Mouse (Mus musculus): Measurements from ENCODE around the gene Neurl4.
A peak's percentile ranks its signal among the peaks of the same experiment; 100 is the strongest.
"Not testable (repeated sequence)": the region's sequence is repeated elsewhere in the genome, so short reads cannot be mapped to it uniquely, and the experiment has no call there.

Neurl4 gene

GRCm38 (mm10) chr11:69900471-69901405 lies at the start of gene Neurl4, which contains the start of gene 2810408A11Rik:
TSS of gene Neurl4 (plus strand) at chr11:69901072.
TSS of gene 2810408A11Rik (minus strand) at chr11:69900987.
- peak; percentile 79 to 89 for DNase-seq (ENCODE audit: low spot score in 2 of 2)

GRCm38 (mm10) chr11:69853994-69854393 lies 46.9 kb upstream of the Neurl4 start:
- DNase-seq (ENCODE audit: low spot score in 2 of 2) = no peak

GRCm38 (mm10) chr11:69854680-69855079 lies 46.2 kb upstream of the Neurl4 start:
- no peak for DNase-seq (ENCODE audit: low spot score in 2 of 2)

- DNase-seq (ENCODE audit: low spot score in 2 of 2) = no peak
These were observed 45.5 kb upstream of the Neurl4 start for GRCm38 (mm10) chr11:69855347-69855746.

- DNase-seq (ENCODE audit: low spot score in 2 of 2) = no peak
These were observed 42.5 kb upstream of the Neurl4 start, which contains the start of gene Tnk1 for GRCm38 (mm10) chr11:69858113-69858998. TSS of gene Tnk1 (minus strand) at chr11:69858730.

GRCm38 (mm10) chr11:69863729-69864128 lies 37.1 kb upstream of the Neurl4 start:
- DNase-seq (ENCODE audit: low spot score in 2 of 2) = not testable (repeated sequence)

- no peak for DNase-seq (ENCODE audit: low spot score in 2 of 2)
These were observed 36.6 kb upstream of the Neurl4 start for GRCm38 (mm10) chr11:69864138-69864860.

GRCm38 (mm10) chr11:69865561-69865960 lies 35.3 kb upstream of the Neurl4 start:
- DNase-seq (ENCODE audit: low spot score in 2 of 2) = no peak

- DNase-seq (ENCODE audit: low spot score in 2 of 2) = no peak
These were observed 33.5 kb upstream of the Neurl4 start for GRCm38 (mm10) chr11:69867335-69867734.

GRCm38 (mm10) chr11:69870289-69871069 lies 30.4 kb upstream of the Neurl4 start:
- no peak for DNase-seq (ENCODE audit: low spot score in 2 of 2)

GRCm38 (mm10) chr11:69871822-69872221 lies 29.1 kb upstream of the Neurl4 start:
- DNase-seq (ENCODE audit: low spot score in 2 of 2) = no peak

GRCm38 (mm10) chr11:69872451-69872850 lies 28.4 kb upstream of the Neurl4 start:
- no peak for DNase-seq (ENCODE audit: low spot score in 2 of 2)

- DNase-seq (ENCODE audit: low spot score in 2 of 2) = peak in 1 of 2 experiments; percentile 31
These were observed 24.7 kb upstream of the Neurl4 start for GRCm38 (mm10) chr11:69876186-69876585.

GRCm38 (mm10) chr11:69876867-69877266 lies 24.0 kb upstream of the Neurl4 start:
- DNase-seq (ENCODE audit: low spot score in 2 of 2) = peak in 1 of 2 experiments; percentile 78

- no peak for DNase-seq (ENCODE audit: low spot score in 2 of 2)
These were observed 23.0 kb upstream of the Neurl4 start, which contains the start of gene Tmem95 for GRCm38 (mm10) chr11:69877878-69878277. TSS of gene Tmem95 (minus strand) at chr11:69878018.

GRCm38 (mm10) chr11:69878399-69878798 lies 22.5 kb upstream of the Neurl4 start:
- no peak for DNase-seq (ENCODE audit: low spot score in 2 of 2)

GRCm38 (mm10) chr11:69878952-69879351 lies 21.9 kb upstream of the Neurl4 start:
- DNase-seq (ENCODE audit: low spot score in 2 of 2) = no peak

GRCm38 (mm10) chr11:69879711-69880110 lies 21.2 kb upstream of the Neurl4 start:
- DNase-seq (ENCODE audit: low spot score in 2 of 2) = no peak

GRCm38 (mm10) chr11:69880506-69880852 lies 20.4 kb upstream of the Neurl4 start:
- DNase-seq (ENCODE audit: low spot score in 2 of 2) = peak in 1 of 2 experiments; percentile 41

- peak in 1 of 2 experiments; percentile 73 for DNase-seq (ENCODE audit: low spot score in 2 of 2)
These were observed 19.8 kb upstream of the Neurl4 start, which contains the start of gene Kctd11 for GRCm38 (mm10) chr11:69880853-69881603. TSS of gene Kctd11 (minus strand) at chr11:69881406.

All from left cerebral cortex, adult 9 months (tissue).